In genomic region chr10:57597172-57597571, GRCm38 (mm10) we compare ENCODE assay signal across 23 mouse cellular contexts. TPM values are rescaled to one million over a fixed set of nuclear protein-coding genes. Genes with fewer than 3 reads are reported as not detected.
DNase-seq lines count a peak whose midpoint lies in the region; ATAC-seq lines count a peak whose summit lies in the region.
"Had no signal": no experiment of that assay in that cellular context is flagged by ENCODE, and none has a peak within 500 bp of the region (broad histone marks: within the 10 kb centered on the region; RNA-seq: fewer than 3 reads in every experiment).

No protein-coding gene starts in this region.

- H3K27me3 ChIP-seq in limb, embryonic 11.5 days (ENCODE audit: control insufficient read depth, insufficient read depth, low read length), result no peaks in the 10 kb centered on the region
- H3K27me3 ChIP-seq in limb, embryonic 10.5 days (ENCODE audit: low read depth, poor library complexity, severe bottlenecking), result no peaks in the 10 kb centered on the region
- no peaks in the 10 kb centered on the region for H3K27me3 ChIP-seq in intestine, embryonic 15.5 days (replicated peaks)
- H3K27me3 ChIP-seq: embryonic facial prominence, embryonic 13.5 days; embryonic facial prominence, embryonic 15.5 days; forebrain, embryonic 12.5 days had no signal

- no peak overlapping the region for H3K9ac ChIP-seq in limb, embryonic 11.5 days (ENCODE audit: low read length)
- no peak overlapping the region for H3K9ac ChIP-seq in intestine, embryonic 15.5 days
- H3K9ac ChIP-seq: embryonic facial prominence, embryonic 13.5 days; embryonic facial prominence, embryonic 15.5 days; forebrain, embryonic 12.5 days had no signal

- H3K4me3 ChIP-seq in limb, embryonic 11.5 days (ENCODE audit: low read depth, low read length), result no peak overlapping the region
- no peak overlapping the region for H3K4me3 ChIP-seq in limb, embryonic 10.5 days
- H3K4me3 ChIP-seq in intestine, embryonic 15.5 days (replicated peaks), result no peak overlapping the region
- H3K4me3 ChIP-seq: embryonic facial prominence, embryonic 13.5 days; embryonic facial prominence, embryonic 15.5 days; erythroblast, embryonic 14.5 days; forebrain, embryonic 10.5 days; forebrain, embryonic 12.5 days had no signal

- H3K4me1 ChIP-seq in limb, embryonic 11.5 days (ENCODE audit: control insufficient read depth, insufficient read depth, low read length), result no peaks in the 10 kb centered on the region
- H3K4me1 ChIP-seq in limb, embryonic 10.5 days, result no peaks in the 10 kb centered on the region
- H3K4me1 ChIP-seq in intestine, embryonic 15.5 days (replicated peaks), result no peaks in the 10 kb centered on the region
- H3K4me1 ChIP-seq: embryonic facial prominence, embryonic 13.5 days; embryonic facial prominence, embryonic 15.5 days; forebrain, embryonic 12.5 days had no signal

- DNase-seq in limb, embryonic 11.5 days (ENCODE audit: low spot score), result no peak
- DNase-seq in limb, embryonic 10.5 days (ENCODE audit: low spot score), result no peak
- peak; percentile 4 for DNase-seq in forelimb bud, embryonic 11.5 days (ENCODE audit: low read depth, low spot score)
- DNase-seq in ovary, adult 18-20 months (ENCODE audit: low spot score), result no peak
- no peak for DNase-seq in urinary bladder, postnatal 25 days (ENCODE audit: low spot score)
- DNase-seq: adrenal gland, adult 2 months; adrenal gland, postnatal 10 days; adrenal gland, postnatal 25 days; cerebellum, adult 11 months; cerebellum, adult 18-20 months; cerebellum, adult 8-10 months; cerebellum, adult 9-11 months; cerebellum, postnatal 14 days; cerebellum, postnatal 36 days; embryo, embryonic 11 days had no signal

- no peak overlapping the region for H3K4me2 ChIP-seq in limb, embryonic 11.5 days (ENCODE audit: low read depth, severe bottlenecking)
- no peak overlapping the region for H3K4me2 ChIP-seq in intestine, embryonic 15.5 days (replicated peaks)
- H3K4me2 ChIP-seq: embryonic facial prominence, embryonic 13.5 days; embryonic facial prominence, embryonic 15.5 days; forebrain, embryonic 12.5 days had no signal

- WGBS in limb, embryonic 11.5 days, result 60% methylated on average over 2 of the region's 2 CpGs
- 81% methylated on average over 2 of the region's 2 CpGs for WGBS in limb, embryonic 10.5 days
- 46% methylated on average over 2 of the region's 2 CpGs for WGBS in intestine, embryonic 15.5 days

- no peaks in the 10 kb centered on the region for H3K36me3 ChIP-seq in limb, embryonic 11.5 days (ENCODE audit: control insufficient read depth, insufficient read depth, low read length)
- H3K36me3 ChIP-seq in limb, embryonic 10.5 days, result no peaks in the 10 kb centered on the region
- H3K36me3 ChIP-seq in intestine, embryonic 15.5 days, result no peaks in the 10 kb centered on the region
- H3K36me3 ChIP-seq: embryonic facial prominence, embryonic 13.5 days; embryonic facial prominence, embryonic 15.5 days; forebrain, embryonic 10.5 days; forebrain, embryonic 12.5 days had no signal

- no peak overlapping the region for H3K27ac ChIP-seq in limb, embryonic 11.5 days (replicated peaks; ENCODE audit: low read depth, low read length)
- no peak overlapping the region for H3K27ac ChIP-seq in limb, embryonic 10.5 days
- no peak overlapping the region for H3K27ac ChIP-seq in intestine, embryonic 15.5 days
- H3K27ac ChIP-seq: embryonic facial prominence, embryonic 13.5 days; embryonic facial prominence, embryonic 15.5 days; forebrain, embryonic 10.5 days; forebrain, embryonic 12.5 days had no signal

- peak; percentile 26; the same call in 1 of the 2 replicates for ATAC-seq in limb, embryonic 11.5 days (ENCODE audit: insufficient number of reproducible peaks, low FRiP score, low TSS enrichment, low read depth)
- peak; percentile 45; the same call in 1 of the 2 replicates for ATAC-seq in intestine, embryonic 15.5 days
- ATAC-seq: forebrain, embryonic 14.5 days had no signal

- no peaks in the 10 kb centered on the region for H3K9me3 ChIP-seq in limb, embryonic 11.5 days (ENCODE audit: control insufficient read depth, low read length)
- H3K9me3 ChIP-seq in limb, embryonic 10.5 days (replicated peaks), result no peaks in the 10 kb centered on the region
- H3K9me3 ChIP-seq in intestine, embryonic 15.5 days, result no peaks in the 10 kb centered on the region
- H3K9me3 ChIP-seq: embryonic facial prominence, embryonic 13.5 days; embryonic facial prominence, embryonic 15.5 days; forebrain, embryonic 10.5 days; forebrain, embryonic 12.5 days had no signal

RNA-seq across cellular contexts. Expression of gene Pkib, which starts 34.6 kb away (rescaled TPM):
- polyA plus RNA-seq in limb, embryonic 11.5 days (2014; fragmentation: Nextera tagmentation; extraction: Ambion mirVana), result 0.17 and 0.26 TPM in 2 replicates
- 0.30 TPM in 1 of 2 replicates, not detected in the other for polyA plus RNA-seq in limb, embryonic 10.5 days (2016; fragmentation: Nextera tagmentation; extraction: Ambion mirVana)
- 1.8 and 1.9 TPM in 2 replicates for polyA plus RNA-seq in intestine, embryonic 15.5 days (2015; fragmentation: Nextera tagmentation; extraction: Ambion mirVana)
- polyA plus RNA-seq: C2C12; erythroblast, embryonic 14.5 days had no signal
